Mouse (Mus musculus) MEL (cell line): ENCODE results near the gene Exog. TPM values are rescaled to one million over a fixed set of nuclear protein-coding genes. Genes with fewer than 3 reads are reported as not detected.

ENCODE experiments used
- DNase-seq: peaks from one replicate; pipeline ENCODE4 v3.0.0; 2011; ENCODE audit warnings: low read depth, low spot score
- H3K27ac ChIP-seq: 2 replicates; pipeline ENCODE4 v1.5.1; 2012; ENCODE audit warnings: low read depth, mild to moderate bottlenecking, control low read depth, low read length, moderate library complexity; ENCODE audit not compliant: control insufficient read depth
- H3K27me3 ChIP-seq, 2 experiments: fragments of 150-350 bp in 1 of 2; sonication (generic) in 1 of 2; 2 replicates each; pipeline ENCODE4 v1.6.1; 2012; ENCODE audit warnings: low read length in 2 of 2, mild to moderate bottlenecking in 2 of 2, improper control_type of control experiment in 1 of 2, moderate library complexity in 1 of 2; ENCODE audit not compliant: insufficient read depth in 2 of 2, control insufficient read depth in 1 of 2
- H3K36me3 ChIP-seq, 2 experiments: 2 replicates each; pipeline ENCODE4 v1.6.1; 2012 to 2014; ENCODE audit warnings: low read length in 2 of 2, improper control_type of control experiment in 1 of 2, inconsistent platforms in 1 of 2, mild to moderate bottlenecking in 1 of 2; ENCODE audit not compliant: insufficient read depth in 2 of 2, control insufficient read depth in 1 of 2
- H3K4me1 ChIP-seq, 2 experiments: fragments of 150-350 bp in 1 of 2; sonication (generic) in 1 of 2; 2 replicates each; pipeline ENCODE4 v1.6.1; 2012; ENCODE audit warnings: low read length in 2 of 2, improper control_type of control experiment in 1 of 2, mild to moderate bottlenecking in 1 of 2; ENCODE audit not compliant: insufficient read depth in 2 of 2, control insufficient read depth in 1 of 2
- H3K4me3 ChIP-seq, 2 experiments: fragments of 150-350 bp in 1 of 2; sonication (generic) in 1 of 2; 2 replicates each; pipeline ENCODE4 v1.5.1; 2012; ENCODE audit warnings: low read depth in 2 of 2, low read length in 2 of 2, mild to moderate bottlenecking in 2 of 2, moderate library complexity in 2 of 2, control low read depth in 1 of 2, improper control_type of control experiment in 1 of 2; ENCODE audit not compliant: control insufficient read depth in 1 of 2, insufficient read depth in 1 of 2
- H3K79me2 ChIP-seq: 2 replicates; pipeline ENCODE4 v1.6.1; 2012; ENCODE audit warnings: mild to moderate bottlenecking, low read length, moderate library complexity; ENCODE audit not compliant: control insufficient read depth, poor library complexity, insufficient read depth
- H3K9ac ChIP-seq: 2 replicates; pipeline ENCODE4 v1.6.1; 2012; ENCODE audit warnings: low read depth, mild to moderate bottlenecking, control low read depth, low read length, moderate library complexity; ENCODE audit not compliant: control insufficient read depth, poor library complexity, severe bottlenecking
- H3K9me3 ChIP-seq: fragments of 150-350 bp; sonication (generic); replicated peaks from 2 replicates; pipeline ENCODE4 v1.6.1; 2012; ENCODE audit warnings: mild to moderate bottlenecking, low read length, improper control_type of control experiment, moderate library complexity; ENCODE audit not compliant: insufficient read depth
- CHD2 ChIP-seq: IDR thresholded peaks from 2 replicates; pipeline ENCODE4 v1.6.1; 2011; ENCODE audit warnings: low read length, improper control_type of control experiment
- CTCF ChIP-seq, 3 experiments: IDR thresholded peaks in 2 of 3; conservative IDR thresholded peaks in 1 of 3; 2 replicates each; pipeline ENCODE4 v1.5.1; 2011 to 2012; ENCODE audit warnings: low read length in 3 of 3, low read depth in 2 of 3, mild to moderate bottlenecking in 2 of 3, improper control_type of control experiment in 1 of 3, inconsistent platforms in 1 of 3, mixed read lengths in 1 of 3, moderate library complexity in 1 of 3; ENCODE audit not compliant: control insufficient read depth in 1 of 3, insufficient read depth in 1 of 3, poor library complexity in 1 of 3, severe bottlenecking in 1 of 3
- ELF1 ChIP-seq: IDR thresholded peaks from 2 replicates; pipeline ENCODE4 v1.6.1; 2014; ENCODE audit warnings: low read depth, mild to moderate bottlenecking, inconsistent platforms, low read length, improper control_type of control experiment, moderate library complexity
- GATA1 ChIP-seq: IDR thresholded peaks from 2 replicates; pipeline ENCODE4 v1.6.1; 2011; ENCODE audit warnings: low read depth, low read length, improper control_type of control experiment
- HCFC1 ChIP-seq: IDR thresholded peaks from 2 replicates; pipeline ENCODE4 v1.6.1; 2012; ENCODE audit warnings: low read depth, mild to moderate bottlenecking, inconsistent platforms, low read length, improper control_type of control experiment, moderate library complexity
- KAT2A ChIP-seq: conservative IDR thresholded peaks from 2 replicates; pipeline ENCODE4 v1.6.1; 2012; ENCODE audit warnings: low read depth, low read length, improper control_type of control experiment, inconsistent platforms
- NELFE ChIP-seq: IDR thresholded peaks from 2 replicates; pipeline ENCODE4 v1.6.1; 2011; ENCODE audit warnings: low read depth, low read length, improper control_type of control experiment
- NRF1 ChIP-seq: IDR thresholded peaks from 2 replicates; pipeline ENCODE4 v1.6.1; 2014; ENCODE audit warnings: low read depth, mild to moderate bottlenecking, inconsistent platforms, low read length, improper control_type of control experiment, moderate library complexity; ENCODE audit not compliant: poor library complexity, insufficient read depth, severe bottlenecking
- POLR2A ChIP-seq, 2 experiments: IDR thresholded peaks; 2 replicates each; pipeline ENCODE4 v1.6.1; 2011 to 2012; ENCODE audit warnings: low read length in 2 of 2, mild to moderate bottlenecking in 2 of 2, control low read depth in 1 of 2, improper control_type of control experiment in 1 of 2, low read depth in 1 of 2, moderate library complexity in 1 of 2; ENCODE audit not compliant: control insufficient read depth in 1 of 2, insufficient read depth in 1 of 2, poor library complexity in 1 of 2
- POLR2AphosphoS2 ChIP-seq: IDR thresholded peaks from 2 replicates; pipeline ENCODE4 v1.6.1; 2011; ENCODE audit warnings: low read length, improper control_type of control experiment
- RAD21 ChIP-seq: IDR thresholded peaks from 2 replicates; pipeline ENCODE4 v1.6.1; 2011; ENCODE audit warnings: mild to moderate bottlenecking, low read depth, low read length, improper control_type of control experiment
- SMC3 ChIP-seq: IDR thresholded peaks from 2 replicates; pipeline ENCODE4 v1.6.1; 2011; ENCODE audit warnings: low read depth, low read length, improper control_type of control experiment
- TAL1 ChIP-seq: IDR thresholded peaks from 2 replicates; pipeline ENCODE4 v1.6.1; 2012; ENCODE audit warnings: mild to moderate bottlenecking, inconsistent platforms, low read length, moderate library complexity, mixed read lengths
- TCF12 ChIP-seq: IDR thresholded peaks from 2 replicates; pipeline ENCODE4 v1.6.1; 2014; ENCODE audit warnings: low read depth, mild to moderate bottlenecking, inconsistent platforms, low read length, improper control_type of control experiment, moderate library complexity
- UBTF ChIP-seq: IDR thresholded peaks from 2 replicates; pipeline ENCODE4 v1.6.1; 2012; ENCODE audit warnings: low read depth, mild to moderate bottlenecking, inconsistent platforms, low read length, improper control_type of control experiment, moderate library complexity, borderline replicate concordance; ENCODE audit not compliant: insufficient read depth
- USF2 ChIP-seq, 2 experiments: IDR thresholded peaks; 2 replicates each; pipeline ENCODE4 v1.6.1; 2011 to 2012; ENCODE audit warnings: improper control_type of control experiment in 2 of 2, low read length in 2 of 2, borderline replicate concordance in 1 of 2, inconsistent platforms in 1 of 2, low read depth in 1 of 2, mild to moderate bottlenecking in 1 of 2; ENCODE audit not compliant: insufficient read depth in 1 of 2
- ZKSCAN1 ChIP-seq: IDR thresholded peaks from 2 replicates; pipeline ENCODE4 v1.6.1; 2012; ENCODE audit warnings: low read depth, mild to moderate bottlenecking, inconsistent platforms, low read length, improper control_type of control experiment, moderate library complexity
- ZMIZ1 ChIP-seq: IDR thresholded peaks from 2 replicates; pipeline ENCODE4 v1.6.1; 2012; ENCODE audit warnings: low read depth, mild to moderate bottlenecking, inconsistent platforms, low read length, improper control_type of control experiment, moderate library complexity
- ZNF384 ChIP-seq: IDR thresholded peaks from 2 replicates; pipeline ENCODE4 v1.6.1; 2012; ENCODE audit warnings: low read depth, mild to moderate bottlenecking, inconsistent platforms, low read length, improper control_type of control experiment
- polyA plus RNA-seq, 2 experiments: library from polyadenylated mRNA; stranded (reverse) in 1 of 2; unstranded in 1 of 2; fragments of >175 nt in 1 of 2; fragments of >200 nt in 1 of 2; gene quantifications; 2 replicates each; pipeline versions ENCODE4 v1.2.1 to v1.2.4; 2012; ENCODE audit warnings: low replicate concordance in 2 of 2, low read depth in 1 of 2; ENCODE audit not compliant: insufficient read length in 2 of 2, insufficient read depth in 1 of 2, missing spikeins in 1 of 2
- total RNA-seq: library from RNA; depleted of rRNA; stranded (reverse); fragments of 300-350 nt; gene quantifications from 2 replicates; pipeline ENCODE4 v1.2.3, GENCODE M21; 2012

Exog gene
- total and polyA plus RNA-seq, 3 experiments: 11.7 to 12.1 TPM; not detected in 1

DNA sequence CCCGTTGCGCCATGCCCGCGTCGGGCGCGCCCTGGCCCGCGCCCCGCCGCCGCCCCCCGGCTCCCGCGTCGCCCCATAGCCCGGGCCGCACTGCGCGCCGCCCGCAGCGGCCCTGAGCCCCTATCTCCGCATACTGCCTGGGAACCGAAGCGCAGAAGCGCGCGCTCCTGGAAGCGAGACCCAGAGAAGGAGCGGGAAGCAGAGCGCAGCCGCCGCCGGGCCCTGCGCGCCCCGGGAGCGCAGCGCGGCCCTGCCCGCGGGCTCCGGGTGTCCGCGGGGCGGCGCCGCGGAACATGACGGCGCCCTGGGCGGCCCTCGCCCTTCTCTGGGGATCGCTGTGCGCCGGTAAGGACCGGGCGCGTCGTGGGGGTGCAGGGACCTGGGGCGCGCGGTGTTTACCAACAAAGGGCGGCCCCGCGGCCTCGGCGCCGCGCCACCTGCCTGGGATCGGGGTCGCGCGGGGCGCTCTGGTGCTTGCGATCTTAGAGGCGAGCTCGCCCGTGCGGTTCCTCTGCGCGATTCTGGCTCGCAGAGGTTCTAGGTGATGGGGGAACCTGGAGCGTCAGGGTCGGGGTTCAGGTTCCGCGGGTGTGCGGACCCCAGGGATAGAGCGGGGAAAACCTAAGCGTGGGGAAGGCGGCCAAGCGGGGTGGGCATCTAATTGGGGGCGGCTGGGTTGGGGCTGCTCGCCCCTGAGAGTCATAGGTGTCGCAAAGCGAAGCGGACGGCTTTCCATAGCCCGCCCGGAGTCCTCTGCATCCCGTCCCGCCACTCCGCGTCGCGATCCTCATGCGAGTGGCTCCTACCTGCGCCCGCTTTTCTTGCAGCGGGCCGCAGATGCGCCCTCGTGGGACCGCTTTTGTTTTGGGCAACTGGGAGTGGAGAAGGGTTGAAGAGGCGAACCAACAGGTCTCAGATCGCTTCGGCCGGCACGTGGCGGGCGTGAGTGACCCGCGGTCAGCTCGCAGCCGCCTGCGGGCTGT, 42.2 kb upstream of the Exog start:
- Histone ChIP-seq H3K27me3 (peaks cover 0 to 1% of the 10 kb centered on the region in 2 experiments; a peak in 1 of 4 replicates), H3K27ac (no peak overlapping the region), H3K79me2 (no peaks in the 10 kb centered on the region), H3K36me3 (no peaks in the 10 kb centered on the region), H3K4me1 (no peaks in the 10 kb centered on the region), H3K4me3 (peak overlapping the region; percentile 26 to 53; a peak in 3 of 4 replicates), H3K9ac (peak overlapping the region; percentile 67), H3K9me3 (no peaks in the 10 kb centered on the region)
- DNase-seq: peak; percentile 45
- TF ChIP-seq ZNF384: no peak

DNA sequence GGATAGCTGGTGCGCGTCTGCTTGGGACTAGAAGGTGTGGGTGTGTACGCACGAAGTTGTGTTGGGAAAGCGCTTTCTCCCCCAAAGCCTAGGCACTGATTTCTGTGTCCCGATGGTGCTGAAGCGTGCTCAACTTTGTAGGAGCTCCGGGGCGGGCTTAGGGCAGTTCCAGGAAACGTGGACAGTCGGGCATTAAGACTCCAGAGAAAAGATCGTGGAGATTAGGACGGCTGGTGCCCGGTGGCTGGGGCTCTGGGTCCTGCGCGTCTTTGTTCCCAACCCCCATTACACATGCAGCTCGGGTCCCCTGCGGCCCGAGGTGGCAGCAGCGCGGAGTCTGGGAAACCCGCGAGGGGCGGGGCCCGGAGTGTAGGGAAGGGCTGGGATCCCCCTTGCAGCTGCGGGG, 41.5 kb upstream of the Exog start:
- H3K9ac ChIP-seq: peak overlapping the region; percentile 67
- H3K36me3 ChIP-seq: no peaks in the 10 kb centered on the region
- H3K27me3 ChIP-seq: peaks cover 0 to 1% of the 10 kb centered on the region in 2 experiments; a peak in 1 of 4 replicates
- TF ChIP-seq NRF1: no peak
- TF ChIP-seq KAT2A: no peak
- TF ChIP-seq RAD21: no peak
- no peak for TF ChIP-seq CHD2
- no peak for TF ChIP-seq SMC3
- no peak for TF ChIP-seq ELF1
- H3K79me2 ChIP-seq: no peaks in the 10 kb centered on the region
- H3K4me1 ChIP-seq: no peaks in the 10 kb centered on the region
- DNase-seq: no peak
- peak overlapping the region in 1 of 2 experiments; percentile 53; a peak in 2 of 4 replicates for H3K4me3 ChIP-seq
- no peak overlapping the region for H3K27ac ChIP-seq
- H3K9me3 ChIP-seq: no peaks in the 10 kb centered on the region

DNA sequence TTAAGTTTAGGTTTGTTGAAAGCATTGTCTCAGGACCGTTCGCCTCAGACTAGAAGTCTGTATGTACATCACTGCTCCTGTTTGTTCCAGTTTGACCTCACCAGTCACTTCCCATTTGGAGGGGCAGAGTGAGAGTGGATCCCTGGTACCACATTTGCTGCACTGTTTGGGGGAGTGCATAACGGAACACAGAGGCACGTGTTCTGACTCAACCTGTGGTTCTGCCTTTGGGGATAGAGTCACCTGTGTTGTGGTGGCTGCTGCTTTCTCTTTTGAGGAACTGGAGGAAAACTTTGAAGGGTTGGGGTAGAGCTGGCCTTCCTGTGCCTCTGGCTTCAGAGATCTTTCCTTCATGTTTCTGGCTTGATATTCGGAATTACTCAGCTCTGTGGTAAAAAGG, 40.7 kb upstream of the Exog start:
- H3K27ac ChIP-seq: no peak overlapping the region
- no peaks in the 10 kb centered on the region for H3K4me1 ChIP-seq
- no peak overlapping the region for H3K4me3 ChIP-seq
- no peak overlapping the region for H3K9ac ChIP-seq
- H3K9me3 ChIP-seq: no peaks in the 10 kb centered on the region
- peaks cover 0 to 1% of the 10 kb centered on the region in 2 experiments; a peak in 1 of 4 replicates for H3K27me3 ChIP-seq
- no peak for TF ChIP-seq HCFC1
- TF ChIP-seq POLR2AphosphoS2: no peak
- no peak for TF ChIP-seq ZMIZ1
- no peak for TF ChIP-seq ELF1
- no peak for TF ChIP-seq NELFE
- TF ChIP-seq USF2 (IDR thresholded peaks at IDR 0.05; ENCODE audit: borderline replicate concordance in 1 of 2, insufficient read depth in 1 of 2, low read depth in 1 of 2, low read length in 2 of 2): no peak
- no peak for TF ChIP-seq TAL1
- no peak for TF ChIP-seq UBTF
- no peak for TF ChIP-seq RAD21
- no peak for TF ChIP-seq CTCF (IDR thresholded peaks at IDR 0.05 in 2 of 3, conservative IDR thresholded peaks at IDR 0.05 in 1 of 3; ENCODE audit: control insufficient read depth in 1 of 3, insufficient read depth in 1 of 3, low read depth in 2 of 3, low read length in 3 of 3, poor library complexity in 1 of 3, severe bottlenecking in 1 of 3)
- no peak for TF ChIP-seq POLR2A (IDR thresholded peaks at IDR 0.05; ENCODE audit: control insufficient read depth in 1 of 2, insufficient read depth in 1 of 2, low read depth in 1 of 2, low read length in 2 of 2, poor library complexity in 1 of 2)
- no peak for TF ChIP-seq TCF12
- no peak for TF ChIP-seq ZKSCAN1
- TF ChIP-seq GATA1: no peak
- H3K36me3 ChIP-seq: no peaks in the 10 kb centered on the region
- H3K79me2 ChIP-seq: no peaks in the 10 kb centered on the region
- DNase-seq: no peak
